Mouse (Mus musculus) left cerebral cortex, postnatal 36 days (tissue): ENCODE results near the gene Fntb. TPM values are rescaled to one million over a fixed set of nuclear protein-coding genes. Genes with fewer than 3 reads are reported as not detected.

ENCODE experiments used
- total RNA-seq, 2 experiments: library from RNA; stranded (reverse); gene quantifications; 2 replicates each; pipeline ENCODE4 v1.2.3; 2021

The Fntb gene
- total RNA-seq, 2 experiments from 2014 or later: 25.8 to 27.5 TPM

Other genes with a start within 250 kb of the Fntb start
- gene Plekhg3, start 234.7 kb upstream of the Fntb start, total RNA-seq: 10 to 100 TPM; 16.6 to 18.3 TPM
- gene Sptb, start 55.0 kb upstream of the Fntb start, total RNA-seq: 10 to 100 TPM; 81.7 to 90.4 TPM
- gene Churc1, start 51 bp upstream of the Fntb start, total RNA-seq: 10 to 100 TPM; 32.1 to 37.5 TPM
- gene Gpx2, start 30.0 kb downstream of the Fntb start, total RNA-seq: 1 to 10 TPM in 1 of 2 experiments, under 1 TPM in 1; 0.44 to 1.1 TPM
- gene Rab15, start 57.3 kb downstream of the Fntb start, total RNA-seq: 100 to 1,000 TPM; 258 TPM
- 10 to 100 TPM; 67.9 to 77.1 TPM for gene Max, start 196.6 kb downstream of the Fntb start, total RNA-seq